Mouse (Mus musculus) intestine, embryonic 15.5 days (tissue): ENCODE results near the gene Cyp2d9. TPM values are rescaled to one million over a fixed set of nuclear protein-coding genes. Genes with fewer than 3 reads are reported as not detected.
"Not testable (repeated sequence)": the region's sequence is repeated elsewhere in the genome, so short reads cannot be mapped to it uniquely, and the experiment has no call there.

Experiments
- ATAC-seq: fragments of 200-750 bp; cut with Nextera tagmentation; 2 replicates; pipeline ENCODE4 v1.8.0; 2017; ENCODE audit warnings: moderate TSS enrichment, moderate library complexity
- H3K27ac ChIP-seq: fragments of 300-500 bp; sonication (generic); 2 replicates; pipeline ENCODE4 v1.5.1; 2015; ENCODE audit warnings: mild to moderate bottlenecking, inconsistent platforms
- H3K27me3 ChIP-seq: fragments of 300-500 bp; sonication (generic); replicated peaks from 2 replicates; pipeline ENCODE4 v1.6.1; 2015; ENCODE audit warnings: inconsistent platforms
- H3K36me3 ChIP-seq: fragments of 300-500 bp; sonication (generic); 2 replicates; pipeline ENCODE4 v1.6.1; 2015; ENCODE audit warnings: inconsistent platforms
- H3K4me1 ChIP-seq: fragments of 300-500 bp; sonication (generic); replicated peaks from 2 replicates; pipeline ENCODE4 v1.6.1; 2015; ENCODE audit warnings: inconsistent platforms
- H3K4me2 ChIP-seq: fragments of 300-500 bp; sonication (generic); replicated peaks from 2 replicates; pipeline ENCODE4 v1.6.1; 2015; ENCODE audit warnings: mild to moderate bottlenecking, inconsistent platforms
- H3K4me3 ChIP-seq: fragments of 300-500 bp; sonication (generic); replicated peaks from 2 replicates; pipeline ENCODE4 v1.5.1; 2015; ENCODE audit warnings: inconsistent platforms
- H3K9ac ChIP-seq: fragments of 300-500 bp; sonication (generic); 2 replicates; pipeline ENCODE4 v1.6.1; 2015; ENCODE audit warnings: inconsistent platforms
- H3K9me3 ChIP-seq: fragments of 300-500 bp; sonication (generic); 2 replicates; pipeline ENCODE4 v1.6.1; 2016; ENCODE audit warnings: inconsistent platforms
- WGBS: fragments of 180-500 bp; shearing (Covaris S2); methylation state at CpG from one replicate; pipeline ENCODE4 v1.1.7; 2015; 5-methylcytosine and 5-hydroxymethylcytosine counted together
- polyA plus RNA-seq: library from polyadenylated mRNA; unstranded; fragments of >200 nt; fragmentation: Nextera tagmentation; extraction: Ambion mirVana; gene quantifications from 2 replicates; pipeline ENCODE4 v1.2.1, GENCODE M21; 2015

Cyp2d9 gene
- polyA plus RNA-seq, 1 experiment from 2014 or later = 0.19 TPM

DNA sequence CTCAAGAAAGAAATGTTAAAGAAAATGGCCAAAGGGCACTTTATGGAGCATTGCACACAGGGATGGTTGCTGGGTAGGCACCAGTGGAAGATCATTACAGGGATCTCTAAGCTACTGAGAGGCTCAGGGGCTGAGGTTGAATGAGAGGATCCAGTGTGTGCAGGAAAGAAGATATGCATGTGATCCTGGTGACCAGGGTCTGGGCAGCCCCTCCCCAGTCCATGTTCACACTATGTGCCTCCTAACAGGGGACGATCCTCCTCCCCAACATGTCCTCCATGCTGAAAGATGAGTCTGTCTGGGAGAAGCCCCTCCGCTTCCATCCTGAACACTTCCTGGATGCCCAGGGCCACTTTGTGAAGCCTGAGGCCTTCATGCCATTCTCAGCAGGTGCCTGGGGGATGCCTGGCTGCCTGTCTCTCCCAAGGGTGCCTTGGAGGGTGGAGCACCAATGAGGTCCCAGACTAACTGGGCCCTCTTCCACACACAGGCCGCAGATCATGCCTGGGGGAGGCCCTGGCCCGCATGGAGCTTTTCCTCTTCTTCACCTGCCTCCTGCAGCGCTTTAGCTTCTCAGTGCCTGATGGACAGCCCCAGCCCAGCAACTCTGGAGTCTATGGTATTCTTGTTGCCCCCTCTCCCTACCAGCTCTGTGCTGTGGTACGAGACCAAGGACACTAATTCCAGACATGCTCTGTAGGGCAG, 23.0 kb downstream of the Cyp2d9 start:
- not testable (repeated sequence) for H3K4me3 ChIP-seq, ATAC-seq, H3K4me2 ChIP-seq, H3K27me3 ChIP-seq, H3K27ac ChIP-seq, H3K36me3 ChIP-seq, H3K9ac ChIP-seq, H3K4me1 ChIP-seq, H3K9me3 ChIP-seq
- WGBS = 80% methylated on average over 6 of the region's 6 CpGs

DNA sequence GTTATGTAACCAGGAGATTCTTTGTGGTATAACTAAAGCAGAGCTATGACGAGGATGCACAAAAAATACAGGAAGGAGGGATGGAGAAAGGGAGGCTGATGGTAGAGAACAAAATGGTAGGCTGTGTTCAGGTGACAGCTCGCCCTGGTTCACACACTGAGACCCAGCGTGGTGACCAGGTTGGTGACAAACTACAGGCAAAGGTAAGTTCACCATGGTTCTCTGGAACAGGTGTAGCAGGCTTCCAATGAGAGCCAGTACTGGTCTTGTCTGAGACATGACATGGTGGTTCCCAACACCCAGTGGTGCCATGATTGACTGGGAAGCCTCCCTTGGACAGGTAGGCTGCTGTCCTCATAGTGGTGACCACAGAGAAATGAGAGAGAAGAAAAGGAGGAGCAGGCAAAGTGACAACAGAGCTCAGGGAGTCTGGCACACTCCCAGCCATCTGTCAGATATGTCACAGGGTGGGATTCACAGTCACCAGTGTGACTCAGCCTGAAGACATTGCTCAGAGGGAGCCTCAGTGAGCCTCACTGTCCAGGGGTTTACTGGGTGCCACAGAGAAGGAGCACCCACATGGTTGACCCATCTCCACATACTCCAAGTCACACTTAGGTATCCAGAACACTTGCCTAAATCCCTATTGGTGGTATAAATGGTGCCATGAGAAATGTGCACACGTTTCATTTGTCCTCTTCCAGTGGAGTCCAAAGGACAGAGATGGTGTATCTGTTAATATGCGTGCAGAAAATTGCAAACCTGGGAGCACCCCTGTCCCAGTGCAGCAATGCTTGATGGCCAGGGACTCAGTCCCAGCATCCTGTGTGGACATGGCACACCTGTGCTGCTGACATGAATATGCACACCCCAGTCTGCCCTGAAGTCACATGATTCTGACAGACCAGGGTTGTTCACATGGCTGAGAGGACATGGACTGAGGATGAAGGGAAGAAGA, 24.1 kb downstream of the Cyp2d9 start:
- H3K4me3 ChIP-seq = no peak overlapping the region
- no peak overlapping the region for H3K9ac ChIP-seq
- no peak overlapping the region for H3K27ac ChIP-seq
- H3K4me1 ChIP-seq = no peaks in the 10 kb centered on the region
- 78% methylated on average over 5 of the region's 5 CpGs for WGBS
- H3K4me2 ChIP-seq = no peak overlapping the region
- H3K27me3 ChIP-seq = no peaks in the 10 kb centered on the region
- no peak for ATAC-seq
- H3K36me3 ChIP-seq = no peaks in the 10 kb centered on the region
- H3K9me3 ChIP-seq = no peaks in the 10 kb centered on the region

DNA sequence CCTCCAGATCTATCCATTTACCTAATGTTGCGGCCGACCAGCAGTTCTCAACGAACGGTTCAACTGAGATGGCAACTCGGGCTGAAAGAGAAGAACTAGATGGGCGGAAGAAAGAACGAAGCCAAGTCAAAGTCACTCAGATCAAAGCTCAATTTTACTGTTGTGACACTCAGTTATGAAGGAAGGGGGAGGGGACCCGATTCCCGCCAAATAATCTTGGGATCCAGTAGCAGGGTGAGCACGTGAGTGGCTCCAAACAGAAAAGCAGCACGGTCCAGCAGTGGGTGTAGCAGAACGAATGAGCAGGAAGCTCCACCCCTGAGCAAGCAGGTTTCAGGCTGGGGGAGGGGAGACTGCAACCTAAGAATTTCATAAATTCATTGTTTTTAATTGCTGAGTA, 26.0 kb downstream of the Cyp2d9 start:
- not testable (repeated sequence) for H3K27ac ChIP-seq, H3K4me3 ChIP-seq, H3K9me3 ChIP-seq, ATAC-seq, H3K4me1 ChIP-seq, H3K27me3 ChIP-seq, H3K9ac ChIP-seq, H3K36me3 ChIP-seq, H3K4me2 ChIP-seq
- 82% methylated on average over 12 of the region's 12 CpGs for WGBS

DNA sequence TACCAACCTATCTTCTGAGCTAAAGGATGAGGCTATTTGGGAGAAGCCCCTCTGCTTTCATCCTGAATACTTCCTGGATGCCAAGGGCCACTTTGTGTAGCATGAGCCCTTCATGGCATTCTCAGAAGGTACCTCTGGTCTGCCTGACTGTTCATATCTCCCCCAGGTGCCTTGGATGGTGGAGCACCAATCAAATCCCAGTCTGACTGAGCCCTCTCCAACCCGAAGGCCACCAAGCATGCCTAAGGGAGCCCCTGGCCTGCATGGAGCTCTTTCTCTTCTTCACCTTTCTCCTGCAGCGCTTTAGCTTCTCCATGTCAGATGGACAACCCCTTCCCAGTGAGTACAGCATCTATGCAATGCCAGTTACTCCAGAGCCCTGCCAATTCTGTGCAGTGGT, 31.5 kb downstream of the Cyp2d9 start:
- Histone ChIP-seq H3K27ac (no peak overlapping the region), H3K9ac (no peak overlapping the region), H3K27me3 (no peaks in the 10 kb centered on the region), H3K4me3 (no peak overlapping the region), H3K36me3 (no peaks in the 10 kb centered on the region), H3K4me1 (no peaks in the 10 kb centered on the region), H3K4me2 (no peak overlapping the region), H3K9me3 (no peaks in the 10 kb centered on the region)
- 72% methylated on average over 2 of the region's 2 CpGs for WGBS
- no peak for ATAC-seq

DNA sequence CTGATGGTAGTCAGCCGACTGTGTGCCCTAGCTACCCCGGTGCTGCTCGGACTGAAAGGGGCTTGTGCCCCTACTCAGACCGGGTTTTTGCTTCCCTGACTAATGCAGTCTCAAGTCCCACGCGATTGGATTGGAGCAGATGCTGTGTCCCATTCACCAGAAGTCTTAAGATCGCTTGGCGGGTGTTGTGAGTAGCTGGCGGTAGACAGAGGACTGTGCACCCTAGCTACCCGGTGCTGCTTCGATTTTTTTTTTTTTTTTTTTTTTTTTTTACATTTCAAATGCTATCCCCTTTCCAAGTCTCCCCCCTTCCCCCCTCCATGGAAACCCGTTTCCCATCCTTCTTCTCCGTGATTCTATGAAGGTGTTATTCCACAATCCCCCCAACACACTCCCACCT, 61.0 kb downstream of the Cyp2d9 start:
- not testable (repeated sequence) for H3K9me3 ChIP-seq, H3K4me2 ChIP-seq, H3K27ac ChIP-seq, H3K9ac ChIP-seq, H3K27me3 ChIP-seq, H3K36me3 ChIP-seq, H3K4me3 ChIP-seq, H3K4me1 ChIP-seq, ATAC-seq
- WGBS = 67% methylated on average over 13 of the region's 13 CpGs

Other genes with a start within 250 kb of the Cyp2d9 start
- gene Shisa8, start 220.6 kb upstream of the Cyp2d9 start, polyA plus RNA-seq = 0.10 and 0.15 TPM in 2 replicates
- gene Tnfrsf13c, start 209.1 kb upstream of the Cyp2d9 start, polyA plus RNA-seq = 0.25 TPM in 1 of 2 replicates, not detected in the other
- gene Cenpm, start 188.7 kb upstream of the Cyp2d9 start, polyA plus RNA-seq = 46.0 and 49.1 TPM in 2 replicates
- 0.13 TPM in 1 of 2 replicates, not detected in the other for gene 1500009C09Rik, start 181.0 kb upstream of the Cyp2d9 start, polyA plus RNA-seq
- gene Sept3, start 158.5 kb upstream of the Cyp2d9 start, polyA plus RNA-seq = 8.6 and 10.2 TPM in 2 replicates
- 0.11 and 0.13 TPM in 2 replicates for gene Wbp2nl, start 134.5 kb upstream of the Cyp2d9 start, polyA plus RNA-seq
- 144 and 176 TPM in 2 replicates for gene Naga, start 94.5 kb upstream of the Cyp2d9 start, polyA plus RNA-seq
- gene Pheta2, start 94.5 kb upstream of the Cyp2d9 start, polyA plus RNA-seq = 13.1 and 13.4 TPM in 2 replicates
- 277 and 308 TPM in 2 replicates for gene Smdt1, start 94.5 kb upstream of the Cyp2d9 start, polyA plus RNA-seq
- gene Ndufa6, start 79.1 kb upstream of the Cyp2d9 start, polyA plus RNA-seq = 502 and 513 TPM in 2 replicates
- 9.0 and 11.2 TPM in 2 replicates for gene Cyp2d22, start 53.2 kb upstream of the Cyp2d9 start, polyA plus RNA-seq
- gene Cyp2d11, start 39.4 kb upstream of the Cyp2d9 start, polyA plus RNA-seq = not detected in 2 replicates
- gene Cyp2d10, start 26.2 kb upstream of the Cyp2d9 start, polyA plus RNA-seq = 0.83 and 1.0 TPM in 2 replicates
- gene Cyp2d12, start 121.6 kb downstream of the Cyp2d9 start, polyA plus RNA-seq = not detected in 2 replicates
- not detected in 2 replicates for gene Cyp2d34, start 187.5 kb downstream of the Cyp2d9 start, polyA plus RNA-seq